Mouse (Mus musculus) CH12.LX (cell line): ENCODE data around the gene Vmn1r180.

Source experiments
- CTCF ChIP-seq, 2 experiments: IDR thresholded peaks in 1 of 2; conservative IDR thresholded peaks in 1 of 2; 2 replicates each; pipeline ENCODE4 v1.5.1; 2011 to 2012; ENCODE audit warnings: low read depth in 2 of 2, low read length in 2 of 2, improper control_type of control experiment in 1 of 2, inconsistent platforms in 1 of 2, mild to moderate bottlenecking in 1 of 2, moderate library complexity in 1 of 2
- GABPA ChIP-seq: IDR thresholded peaks from 2 replicates; pipeline ENCODE4 v1.6.1; 2012; ENCODE audit warnings: low read depth, low read length, improper control_type of control experiment, inconsistent platforms; ENCODE audit not compliant: insufficient replicate concordance
- JUND ChIP-seq: conservative IDR thresholded peaks from 2 replicates; pipeline ENCODE4 v1.6.1; 2011; ENCODE audit warnings: low read depth, low read length, improper control_type of control experiment
- MAX ChIP-seq: IDR thresholded peaks from 2 replicates; pipeline ENCODE4 v1.6.1; 2011; ENCODE audit warnings: low read length, improper control_type of control experiment
- MYC ChIP-seq: IDR thresholded peaks from 2 replicates; pipeline ENCODE4 v1.6.1; 2011; ENCODE audit warnings: low read depth, mild to moderate bottlenecking, improper control_type of control experiment, low read length
- POLR2A ChIP-seq: IDR thresholded peaks from 2 replicates; pipeline ENCODE4 v1.6.1; 2011; ENCODE audit warnings: low read depth, mild to moderate bottlenecking, improper control_type of control experiment, low read length
- RAD21 ChIP-seq: IDR thresholded peaks from 2 replicates; pipeline ENCODE4 v1.6.1; 2011; ENCODE audit warnings: low read depth, mild to moderate bottlenecking, low read length, improper control_type of control experiment, moderate library complexity
- ZC3H11A ChIP-seq: IDR thresholded peaks from 2 replicates; pipeline ENCODE4 v1.6.1; 2012; ENCODE audit warnings: low read depth, mild to moderate bottlenecking, inconsistent platforms, low read length, improper control_type of control experiment

GRCm38 (mm10) chr7:23926678-23927077 lies 23.8 kb upstream of the Vmn1r180 start, which contains the start of gene Vmn1r179:
- TF ChIP-seq CTCF (conservative IDR thresholded peaks at IDR 0.05 in 1 of 2, IDR thresholded peaks at IDR 0.05 in 1 of 2; ENCODE audit: low read depth in 2 of 2, low read length in 2 of 2) (no peak), POLR2A (no peak), JUND (no peak), GABPA (no peak), RAD21 (no peak), MAX (no peak), MYC (no peak), ZC3H11A (no peak)
